Mouse (Mus musculus): ENCODE measurements at regions not wholly inside any gene's neighbourhood (a gene's known extent, or its start where the extent isn't known, plus 50 kb on each side); places are given as distances from the start of the nearest gene placed in this dataset.

DNA sequence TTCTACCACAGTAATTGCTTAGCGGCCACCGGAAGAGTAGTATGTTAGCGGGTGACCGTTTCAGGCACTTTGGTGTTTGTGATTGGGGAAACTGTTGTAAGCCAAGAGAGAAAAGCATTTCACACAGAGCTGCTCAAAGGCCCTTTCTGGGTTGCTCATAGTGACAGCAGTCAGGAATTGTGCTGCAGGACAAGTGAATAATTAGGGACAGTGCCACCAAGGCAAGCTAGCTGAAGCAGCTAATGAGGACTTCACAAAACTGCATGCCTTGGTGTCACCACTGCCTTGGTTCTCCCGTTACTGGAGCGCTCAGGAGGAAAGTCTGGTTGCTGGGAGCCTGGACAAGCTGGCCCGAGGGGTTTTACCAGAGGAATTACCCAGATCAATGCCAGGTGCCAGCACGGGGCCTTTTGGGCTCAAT is 80.7 kb upstream of the Btg3 start:
- no peak overlapping the region for H3K9ac ChIP-seq (ENCODE audit: low read depth, low read length)
- H3K4me1 ChIP-seq (replicated peaks; ENCODE audit: control insufficient read depth, insufficient read depth, low read length), result no peaks in the 10 kb centered on the region
- DNase-seq (ENCODE audit: low spot score), result no peak
- no peak overlapping the region for H3K27ac ChIP-seq (ENCODE audit: low read depth, low read length)
- no peaks in the 10 kb centered on the region for H3K36me3 ChIP-seq (ENCODE audit: control insufficient read depth, insufficient read depth, low read length)
- no peak for ATAC-seq (replicated peaks; ENCODE audit: low FRiP score)
- H3K4me3 ChIP-seq (ENCODE audit: low read depth, low read length), result no peak overlapping the region
- 88% methylated on average over 8 of the region's 8 CpGs for WGBS
- no peaks in the 10 kb centered on the region for H3K9me3 ChIP-seq (ENCODE audit: control insufficient read depth, low read length)
- H3K4me2 ChIP-seq, result no peak overlapping the region
- H3K27me3 ChIP-seq (replicated peaks; ENCODE audit: control insufficient read depth, insufficient read depth, low read length), result no peaks in the 10 kb centered on the region

DNA sequence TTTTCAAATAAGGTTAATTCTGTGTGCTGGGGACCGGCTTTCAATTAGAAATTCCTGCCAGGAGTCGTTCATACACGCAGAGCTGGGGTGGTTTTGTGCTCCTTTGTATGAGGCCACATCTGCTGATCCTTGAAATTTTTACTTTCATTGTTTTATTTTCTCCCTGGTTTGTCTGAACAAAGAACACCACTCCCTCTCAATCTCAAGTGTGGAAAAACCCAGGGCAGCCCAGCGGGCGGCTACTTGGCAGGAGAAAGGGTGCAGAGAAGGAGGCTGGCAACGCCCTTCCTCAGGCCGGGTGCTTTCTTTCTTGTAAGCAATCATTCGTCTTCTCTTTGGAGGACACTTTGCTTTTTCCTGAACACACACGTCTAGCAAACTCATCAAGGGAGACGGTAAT is 79.4 kb upstream of the Btg3 start:
- Histone ChIP-seq H3K4me2 (no peak overlapping the region), H3K36me3 (ENCODE audit: control insufficient read depth, insufficient read depth, low read length) (no peaks in the 10 kb centered on the region), H3K9ac (ENCODE audit: low read depth, low read length) (no peak overlapping the region), H3K4me1 (replicated peaks; ENCODE audit: control insufficient read depth, insufficient read depth, low read length) (no peaks in the 10 kb centered on the region), H3K9me3 (ENCODE audit: control insufficient read depth, low read length) (no peaks in the 10 kb centered on the region), H3K27me3 (replicated peaks; ENCODE audit: control insufficient read depth, insufficient read depth, low read length) (no peaks in the 10 kb centered on the region), H3K27ac (ENCODE audit: low read depth, low read length) (no peak overlapping the region), H3K4me3 (ENCODE audit: low read depth, low read length) (no peak overlapping the region)
- no peak for ATAC-seq (replicated peaks; ENCODE audit: low FRiP score)
- DNase-seq (ENCODE audit: low spot score), result no peak
- 78% methylated on average over 10 of the region's 10 CpGs for WGBS

- DNase-seq (ENCODE audit: low spot score), result no peak
- H3K27me3 ChIP-seq (replicated peaks; ENCODE audit: control insufficient read depth, insufficient read depth, low read length), result no peaks in the 10 kb centered on the region
- H3K4me1 ChIP-seq (replicated peaks; ENCODE audit: control insufficient read depth, insufficient read depth, low read length), result no peaks in the 10 kb centered on the region
- H3K36me3 ChIP-seq (ENCODE audit: control insufficient read depth, insufficient read depth, low read length), result no peaks in the 10 kb centered on the region
- no peak overlapping the region for H3K9ac ChIP-seq (ENCODE audit: low read depth, low read length)
- WGBS, result 88% methylated on average over 9 of the region's 9 CpGs
- no peak for ATAC-seq (replicated peaks; ENCODE audit: low FRiP score)
- H3K9me3 ChIP-seq (ENCODE audit: control insufficient read depth, low read length), result no peaks in the 10 kb centered on the region
- H3K27ac ChIP-seq (ENCODE audit: low read depth, low read length), result no peak overlapping the region
- H3K4me3 ChIP-seq (ENCODE audit: low read depth, low read length), result no peak overlapping the region
- H3K4me2 ChIP-seq, result no peak overlapping the region
These were observed 77.5 kb upstream of the Btg3 start for GRCm38 (mm10) chr16:78454509-78454908.

DNA sequence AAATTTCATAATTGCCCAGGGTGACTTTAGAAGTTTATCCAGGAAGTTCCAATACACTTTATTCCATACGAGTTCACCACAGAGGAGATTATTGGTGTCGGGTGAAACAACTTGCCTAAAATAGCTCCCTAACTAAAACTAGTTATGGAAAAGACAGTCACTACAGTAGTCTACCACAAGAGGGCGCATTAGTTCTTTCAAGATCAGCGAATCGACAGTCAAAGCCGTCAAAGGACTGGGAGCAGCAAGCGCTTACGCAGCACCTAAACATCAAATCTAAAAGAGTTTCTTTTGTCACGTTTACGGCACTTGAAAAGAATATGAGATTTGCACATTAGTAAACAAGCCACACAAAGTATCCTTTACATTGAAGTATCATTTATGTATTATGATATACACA is 75.3 kb upstream of the Btg3 start:
- ATAC-seq (replicated peaks; ENCODE audit: low FRiP score) (no peak), DNase-seq (ENCODE audit: low spot score) (no peak)
- H3K9me3 ChIP-seq (ENCODE audit: control insufficient read depth, low read length), result no peaks in the 10 kb centered on the region
- no peaks in the 10 kb centered on the region for H3K27me3 ChIP-seq (replicated peaks; ENCODE audit: control insufficient read depth, insufficient read depth, low read length)
- no peak overlapping the region for H3K27ac ChIP-seq (ENCODE audit: low read depth, low read length)
- H3K36me3 ChIP-seq (ENCODE audit: control insufficient read depth, insufficient read depth, low read length), result no peaks in the 10 kb centered on the region
- no peaks in the 10 kb centered on the region for H3K4me1 ChIP-seq (replicated peaks; ENCODE audit: control insufficient read depth, insufficient read depth, low read length)
- 15% methylated on average over 10 of the region's 10 CpGs for WGBS
- no peak overlapping the region for H3K4me3 ChIP-seq (ENCODE audit: low read depth, low read length)
- no peak overlapping the region for H3K9ac ChIP-seq (ENCODE audit: low read depth, low read length)
- H3K4me2 ChIP-seq, result no peak overlapping the region

DNA sequence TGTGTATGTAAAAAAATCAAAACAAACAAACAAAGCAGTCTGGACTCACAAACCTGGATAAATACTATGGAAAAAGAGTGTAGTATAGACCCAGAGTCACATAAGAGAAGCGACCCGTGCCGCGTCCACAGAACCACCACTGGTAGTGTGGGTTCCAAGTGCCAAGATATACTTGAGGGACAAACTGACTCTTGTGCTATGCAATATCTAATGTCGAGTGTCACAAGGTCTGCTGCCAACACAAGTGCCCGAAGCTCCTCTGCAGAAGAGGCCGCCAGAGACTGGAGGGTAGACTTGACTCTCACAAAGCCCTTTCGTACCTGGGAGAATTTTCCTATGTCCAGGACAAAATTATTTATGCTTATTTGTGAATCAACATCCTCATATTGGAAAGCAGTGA is 74.8 kb upstream of the Btg3 start:
- H3K27me3 ChIP-seq (replicated peaks; ENCODE audit: control insufficient read depth, insufficient read depth, low read length), result no peaks in the 10 kb centered on the region
- no peak overlapping the region for H3K4me2 ChIP-seq
- no peaks in the 10 kb centered on the region for H3K4me1 ChIP-seq (replicated peaks; ENCODE audit: control insufficient read depth, insufficient read depth, low read length)
- DNase-seq (ENCODE audit: low spot score) (no peak), ATAC-seq (replicated peaks; ENCODE audit: low FRiP score) (no peak)
- H3K9ac ChIP-seq (ENCODE audit: low read depth, low read length), result no peak overlapping the region
- H3K4me3 ChIP-seq (ENCODE audit: low read depth, low read length), result no peak overlapping the region
- no peaks in the 10 kb centered on the region for H3K9me3 ChIP-seq (ENCODE audit: control insufficient read depth, low read length)
- no peaks in the 10 kb centered on the region for H3K36me3 ChIP-seq (ENCODE audit: control insufficient read depth, insufficient read depth, low read length)
- no peak overlapping the region for H3K27ac ChIP-seq (ENCODE audit: low read depth, low read length)
- WGBS, result 88% methylated on average over 8 of the region's 8 CpGs

- Histone ChIP-seq H3K9me3 (ENCODE audit: control insufficient read depth, low read length) (no peaks in the 10 kb centered on the region), H3K9ac (ENCODE audit: low read depth, low read length) (no peak overlapping the region), H3K4me3 (ENCODE audit: low read depth, low read length) (no peak overlapping the region), H3K27ac (ENCODE audit: low read depth, low read length) (no peak overlapping the region), H3K27me3 (replicated peaks; ENCODE audit: control insufficient read depth, insufficient read depth, low read length) (no peaks in the 10 kb centered on the region), H3K36me3 (ENCODE audit: control insufficient read depth, insufficient read depth, low read length) (no peaks in the 10 kb centered on the region), H3K4me1 (replicated peaks; ENCODE audit: control insufficient read depth, insufficient read depth, low read length) (no peaks in the 10 kb centered on the region), H3K4me2 (no peak overlapping the region)
- ATAC-seq (replicated peaks; ENCODE audit: low FRiP score), result no peak
- no peak for DNase-seq (ENCODE audit: low spot score)
- 76% methylated on average over 11 of the region's 11 CpGs for WGBS
These were observed 74.3 kb upstream of the Btg3 start for GRCm38 (mm10) chr16:78451251-78451650.

GRCm38 (mm10) chr16:78449231-78449630 is 72.2 kb upstream of the Btg3 start:
- Histone ChIP-seq H3K27ac (ENCODE audit: low read depth, low read length) (no peak overlapping the region), H3K4me2 (no peak overlapping the region), H3K9ac (ENCODE audit: low read depth, low read length) (no peak overlapping the region), H3K4me1 (replicated peaks; ENCODE audit: control insufficient read depth, insufficient read depth, low read length) (no peaks in the 10 kb centered on the region), H3K9me3 (ENCODE audit: control insufficient read depth, low read length) (no peaks in the 10 kb centered on the region), H3K27me3 (replicated peaks; ENCODE audit: control insufficient read depth, insufficient read depth, low read length) (no peaks in the 10 kb centered on the region), H3K4me3 (ENCODE audit: low read depth, low read length) (no peak overlapping the region), H3K36me3 (ENCODE audit: control insufficient read depth, insufficient read depth, low read length) (no peaks in the 10 kb centered on the region)
- WGBS, result 93% methylated on average over 8 of the region's 8 CpGs
- DNase-seq (ENCODE audit: low spot score), result no peak
- no peak for ATAC-seq (replicated peaks; ENCODE audit: low FRiP score)

GRCm38 (mm10) chr16:78443262-78443661 is 66.3 kb upstream of the Btg3 start:
- no peak for DNase-seq (ENCODE audit: low spot score)
- ATAC-seq (replicated peaks; ENCODE audit: low FRiP score), result no peak
- WGBS, result 88% methylated on average over 8 of the region's 8 CpGs
- H3K9me3 ChIP-seq (ENCODE audit: control insufficient read depth, low read length), result no peaks in the 10 kb centered on the region
- no peak overlapping the region for H3K4me3 ChIP-seq (ENCODE audit: low read depth, low read length)
- H3K36me3 ChIP-seq (ENCODE audit: control insufficient read depth, insufficient read depth, low read length), result no peaks in the 10 kb centered on the region
- no peak overlapping the region for H3K4me2 ChIP-seq
- H3K27ac ChIP-seq (ENCODE audit: low read depth, low read length), result no peak overlapping the region
- no peaks in the 10 kb centered on the region for H3K4me1 ChIP-seq (replicated peaks; ENCODE audit: control insufficient read depth, insufficient read depth, low read length)
- no peaks in the 10 kb centered on the region for H3K27me3 ChIP-seq (replicated peaks; ENCODE audit: control insufficient read depth, insufficient read depth, low read length)
- H3K9ac ChIP-seq (ENCODE audit: low read depth, low read length), result no peak overlapping the region

DNA sequence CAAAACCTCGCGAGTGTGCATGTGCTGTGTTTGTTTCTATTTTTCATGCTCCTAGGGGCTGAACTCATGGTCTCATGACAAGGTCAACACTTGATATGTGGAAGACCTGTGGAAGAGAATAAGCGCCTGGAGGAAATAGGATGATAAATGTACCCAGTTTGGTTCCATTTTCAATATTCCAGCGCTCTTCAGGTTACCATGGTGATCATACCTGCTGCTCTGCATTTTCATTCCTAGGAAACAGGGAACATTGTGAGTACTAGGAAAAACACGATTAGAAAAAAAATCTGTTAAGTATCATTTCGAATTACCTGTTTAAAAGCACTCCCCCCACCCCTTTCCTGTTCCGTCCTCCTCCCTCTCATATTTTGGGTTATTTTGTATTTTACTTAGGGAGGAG is 65.8 kb upstream of the Btg3 start:
- no peak overlapping the region for H3K27ac ChIP-seq (ENCODE audit: low read depth, low read length)
- ATAC-seq (replicated peaks; ENCODE audit: low FRiP score), result no peak
- no peak overlapping the region for H3K4me3 ChIP-seq (ENCODE audit: low read depth, low read length)
- no peaks in the 10 kb centered on the region for H3K9me3 ChIP-seq (ENCODE audit: control insufficient read depth, low read length)
- no peak for DNase-seq (ENCODE audit: low spot score)
- no peaks in the 10 kb centered on the region for H3K27me3 ChIP-seq (replicated peaks; ENCODE audit: control insufficient read depth, insufficient read depth, low read length)
- H3K4me2 ChIP-seq, result no peak overlapping the region
- no peaks in the 10 kb centered on the region for H3K36me3 ChIP-seq (ENCODE audit: control insufficient read depth, insufficient read depth, low read length)
- WGBS, result 87% methylated on average over 7 of the region's 7 CpGs
- H3K9ac ChIP-seq (ENCODE audit: low read depth, low read length), result no peak overlapping the region
- H3K4me1 ChIP-seq (replicated peaks; ENCODE audit: control insufficient read depth, insufficient read depth, low read length), result no peaks in the 10 kb centered on the region
